Mouse (Mus musculus): ENCODE data around the gene Inip. TPM values are rescaled to one million over a fixed set of nuclear protein-coding genes. Genes with fewer than 3 reads are reported as not detected.
A peak's percentile ranks its signal among the peaks of the same experiment; 100 is the strongest.

Gene Inip
- total and polyA plus RNA-seq, 3 experiments, result 24.3 to 67.1 (median 38.5) TPM

GRCm38 (mm10) chr4:59826381-59826780 is 25.0 kb upstream of the Inip start:
- peaks cover 16 to 74% of the 10 kb centered on the region in 2 experiments for H3K4me1 ChIP-seq (ENCODE audit: control insufficient read depth in 1 of 2, insufficient read depth in 2 of 2)
- no peak overlapping the region for H3K27ac ChIP-seq (ENCODE audit: insufficient read depth, low read depth)
- H3K9ac ChIP-seq (ENCODE audit: insufficient read depth, low read depth), result no peak overlapping the region
- in situ Hi-C loops (cut with MboI; ENCODE audit: low pct_ligation_motif_present, low pct_unique_long_range_greater_than_20kb, low sequenced_read_pairs), result no loop called here
- H3K4me2 ChIP-seq (ENCODE audit: insufficient read depth, low read depth, poor library complexity, severe bottlenecking), result no peak overlapping the region
- H3K4me3 ChIP-seq (replicated peaks in 1 of 3; ENCODE audit: low read depth in 2 of 3, low read length in 2 of 3, poor library complexity in 1 of 3), result no peak overlapping the region
- DNase-seq (ENCODE audit: extremely low read depth), result no peak
- no peak for TF ChIP-seq TCF12 (IDR thresholded peaks at IDR 0.05; ENCODE audit: low read depth, low read length)
- no peak for TF ChIP-seq GABPA (IDR thresholded peaks at IDR 0.05; ENCODE audit: insufficient replicate concordance, low read depth, low read length)
- no peak for TF ChIP-seq ZMIZ1 (IDR thresholded peaks at IDR 0.05; ENCODE audit: low read depth, low read length)
- no peak for TF ChIP-seq CHD1 (IDR thresholded peaks at IDR 0.05; ENCODE audit: low read depth, low read length)
- TF ChIP-seq NELFE (IDR thresholded peaks at IDR 0.05; ENCODE audit: low read depth, low read length), result no peak
- TF ChIP-seq MEF2A (IDR thresholded peaks at IDR 0.05; ENCODE audit: borderline replicate concordance, low read depth, low read length), result no peak
- no peak for TF ChIP-seq USF2 (conservative IDR thresholded peaks at IDR 0.05; ENCODE audit: low read depth, low read length)
- no peak for TF ChIP-seq BHLHE40 (IDR thresholded peaks at IDR 0.05; ENCODE audit: low read depth, low read length)
- no peak for TF ChIP-seq PAX5 (IDR thresholded peaks at IDR 0.05; ENCODE audit: low read length)
- no peak for TF ChIP-seq SIN3A (IDR thresholded peaks at IDR 0.05; ENCODE audit: low read length)
- TF ChIP-seq ZC3H11A (IDR thresholded peaks at IDR 0.05; ENCODE audit: low read depth, low read length), result no peak
- no peak for TF ChIP-seq ETS1 (conservative IDR thresholded peaks at IDR 0.05; ENCODE audit: low read depth, low read length)
- no peak for TF ChIP-seq CHD2 (IDR thresholded peaks at IDR 0.05; ENCODE audit: low read length)
- no peak for TF ChIP-seq MYC (IDR thresholded peaks at IDR 0.05; ENCODE audit: low read depth, low read length)
- TF ChIP-seq EP300 (IDR thresholded peaks at IDR 0.05; ENCODE audit: low read length), result no peak
- no peak for TF ChIP-seq MAX (IDR thresholded peaks at IDR 0.05; ENCODE audit: low read length)
- no peaks in the 10 kb centered on the region for H3K9me3 ChIP-seq (replicated peaks; ENCODE audit: low read length)
- H3K27me3 ChIP-seq (replicated peaks), result no peaks in the 10 kb centered on the region
- H3K79me2 ChIP-seq (replicated peaks; ENCODE audit: control insufficient read depth, extremely low read depth, insufficient read depth, poor library complexity, severe bottlenecking), result no peaks in the 10 kb centered on the region; the same call in 1 of the 2 replicates
- H3K36me3 ChIP-seq (replicated peaks in 1 of 2; ENCODE audit: control insufficient read depth in 1 of 2, insufficient read depth in 1 of 2, low read length in 1 of 2), result peaks cover 3 to 60% of the 10 kb centered on the region in 2 experiments
- dilution Hi-C loops (cut with MboI; ENCODE audit: extremely low pct_ligation_motif_present, extremely low pct_unique_long_range_greater_than_20kb, low sequenced_read_pairs), result no loop called here

- no peak overlapping the region for H3K4me2 ChIP-seq (ENCODE audit: insufficient read depth, low read depth, poor library complexity, severe bottlenecking)
- DNase-seq (ENCODE audit: extremely low read depth), result no peak
- peaks cover 16 to 76% of the 10 kb centered on the region in 2 experiments for H3K4me1 ChIP-seq (ENCODE audit: control insufficient read depth in 1 of 2, insufficient read depth in 2 of 2)
- in situ Hi-C loops (cut with MboI; ENCODE audit: low pct_ligation_motif_present, low pct_unique_long_range_greater_than_20kb, low sequenced_read_pairs), result no loop called here
- no peak overlapping the region for H3K4me3 ChIP-seq (replicated peaks in 1 of 3; ENCODE audit: low read depth in 2 of 3, low read length in 2 of 3, poor library complexity in 1 of 3)
- dilution Hi-C loops (cut with MboI; ENCODE audit: extremely low pct_ligation_motif_present, extremely low pct_unique_long_range_greater_than_20kb, low sequenced_read_pairs), result no loop called here
- no peak for TF ChIP-seq E2F4 (IDR thresholded peaks at IDR 0.05; ENCODE audit: insufficient replicate concordance, low read depth, low read length)
- no peak for TF ChIP-seq EP300 (IDR thresholded peaks at IDR 0.05; ENCODE audit: low read length)
- TF ChIP-seq UBTF (IDR thresholded peaks at IDR 0.05; ENCODE audit: low read depth, low read length), result no peak
- peak; percentile 34; the same call in 1 of the 2 replicates for TF ChIP-seq ETS1 (conservative IDR thresholded peaks at IDR 0.05; ENCODE audit: low read depth, low read length)
- no peaks in the 10 kb centered on the region for H3K9me3 ChIP-seq (replicated peaks; ENCODE audit: low read length)
- no peaks in the 10 kb centered on the region; the same call in 1 of the 2 replicates for H3K79me2 ChIP-seq (replicated peaks; ENCODE audit: control insufficient read depth, extremely low read depth, insufficient read depth, poor library complexity, severe bottlenecking)
- no peaks in the 10 kb centered on the region for H3K27me3 ChIP-seq (replicated peaks)
- peaks cover 3 to 56% of the 10 kb centered on the region in 2 experiments for H3K36me3 ChIP-seq (replicated peaks in 1 of 2; ENCODE audit: control insufficient read depth in 1 of 2, insufficient read depth in 1 of 2, low read length in 1 of 2)
- no peak overlapping the region for H3K9ac ChIP-seq (ENCODE audit: insufficient read depth, low read depth)
- H3K27ac ChIP-seq (ENCODE audit: insufficient read depth, low read depth), result no peak overlapping the region
Observed at GRCm38 (mm10) chr4:59825634-59826033, 24.2 kb upstream of the Inip start.
